Mouse (Mus musculus) limb, embryonic 14.5 days (tissue): Measurements from ENCODE around the gene Nfatc2. TPM values are rescaled to one million over a fixed set of nuclear protein-coding genes. Genes with fewer than 3 reads are reported as not detected.

ENCODE experiments used
- ATAC-seq: fragments of 200-750 bp; cut with Nextera tagmentation; 2 replicates; pipeline ENCODE4 v1.8.0; 2017; ENCODE audit warnings: low read depth, moderate number of reproducible peaks, moderate TSS enrichment; ENCODE audit not compliant: low FRiP score
- DNase-seq: peaks from one replicate; pipeline ENCODE4 v3.0.0-alpha.2; 2015; ENCODE audit warnings: low spot score
- H3K27ac ChIP-seq: fragments of 300-500 bp; sonication (generic); replicated peaks from 2 replicates; pipeline ENCODE4 v1.5.1; 2014; ENCODE audit warnings: low read depth, mild to moderate bottlenecking, low read length, moderate library complexity, mixed read lengths
- H3K27me3 ChIP-seq: fragments of 300-500 bp; sonication (generic); 2 replicates; pipeline ENCODE4 v1.6.1; 2014; ENCODE audit warnings: low read length, mixed read lengths; ENCODE audit not compliant: control insufficient read depth, insufficient read depth
- H3K36me3 ChIP-seq: fragments of 300-500 bp; sonication (generic); 2 replicates; pipeline ENCODE4 v1.6.1; 2014; ENCODE audit warnings: mild to moderate bottlenecking, low read length, moderate library complexity, mixed read lengths; ENCODE audit not compliant: control insufficient read depth, insufficient read depth
- H3K4me1 ChIP-seq: fragments of 300-500 bp; sonication (generic); 2 replicates; pipeline ENCODE4 v1.6.1; 2014; ENCODE audit warnings: antibody characterized with exemption, low read length, mixed read lengths; ENCODE audit not compliant: control insufficient read depth, insufficient read depth
- H3K4me2 ChIP-seq: fragments of 300-500 bp; sonication (generic); replicated peaks from 2 replicates; pipeline ENCODE4 v1.6.1; 2014; ENCODE audit warnings: low read depth, mild to moderate bottlenecking, low read length, moderate library complexity; ENCODE audit not compliant: severe bottlenecking
- H3K4me3 ChIP-seq: fragments of 300-500 bp; sonication (generic); replicated peaks from 2 replicates; pipeline ENCODE4 v1.5.1; 2014; ENCODE audit warnings: low read length
- H3K9ac ChIP-seq: fragments of 300-500 bp; sonication (generic); 2 replicates; pipeline ENCODE4 v1.6.1; 2014; ENCODE audit warnings: mild to moderate bottlenecking, low read depth, low read length, moderate library complexity; ENCODE audit not compliant: severe bottlenecking
- H3K9me3 ChIP-seq: fragments of 300-500 bp; sonication (generic); 2 replicates; pipeline ENCODE4 v1.6.1; 2016; ENCODE audit warnings: low read length; ENCODE audit not compliant: control insufficient read depth
- POLR2A ChIP-seq: fragments of 200-500 bp; IDR thresholded peaks from 2 replicates; pipeline ENCODE4 v1.8.0; 2012; ENCODE audit warnings: inconsistent platforms, mild to moderate bottlenecking, moderate library complexity, borderline replicate concordance; ENCODE audit not compliant: insufficient read depth, insufficient read length; ENCODE audit errors: extremely low read depth
- WGBS: fragments of 180-500 bp; shearing (Covaris S2); extraction: QIAGEN DNeasy Blood & Tissue Kit; methylation state at CpG from one replicate; pipeline ENCODE4 v1.1.7; 2014; 5-methylcytosine and 5-hydroxymethylcytosine counted together
- polyA plus RNA-seq, 2 experiments: library from polyadenylated mRNA; depleted of rRNA in 1 of 2; stranded (reverse) in 1 of 2; unstranded in 1 of 2; fragments of >200 nt; fragmentation: Nextera tagmentation in 1 of 2; extraction: Ambion mirVana in 1 of 2; gene quantifications; 2 replicates each; pipeline versions ENCODE4 v1.2.1 to v1.2.3; 2012 to 2014

Gene Nfatc2
- polyA plus RNA-seq, 2 experiments = 9.0 to 9.4 TPM

DNA sequence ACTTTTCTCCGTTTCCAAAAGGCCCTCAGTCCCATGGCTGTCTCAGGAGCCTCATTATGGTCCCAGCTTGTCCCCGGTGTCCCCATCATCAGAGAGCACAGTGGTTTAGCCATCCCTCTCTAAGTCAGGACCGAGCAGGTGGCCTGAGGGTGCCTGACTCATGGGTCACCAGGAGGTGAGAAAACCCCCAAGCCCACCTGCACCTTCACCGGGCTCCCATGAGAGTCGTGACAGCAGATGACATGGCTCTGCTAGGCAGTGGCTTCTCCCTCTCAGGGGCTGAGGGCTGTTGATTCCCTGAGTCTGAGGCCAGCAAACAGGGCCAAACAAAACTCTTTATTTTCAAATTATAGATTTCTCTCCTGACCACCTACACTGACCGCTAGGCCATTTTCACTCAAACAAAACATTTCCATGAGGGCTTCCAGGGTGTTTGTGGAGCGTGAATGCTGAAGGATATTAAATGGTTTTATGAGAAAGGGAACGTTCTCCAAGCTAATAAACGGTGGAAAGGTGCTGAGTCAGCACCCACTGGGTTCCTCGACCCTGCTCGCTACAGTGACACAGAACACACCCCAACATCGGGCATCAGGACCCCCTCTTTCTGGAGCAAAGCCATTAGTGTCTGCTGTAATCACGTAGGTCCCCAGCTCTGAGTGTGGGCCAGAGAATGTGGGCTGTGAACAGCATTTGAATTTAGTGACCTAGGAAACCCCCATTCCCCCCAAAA lies 92.8 kb downstream of the Nfatc2 start:
- Histone ChIP-seq H3K4me3 (no peak overlapping the region), H3K27ac (no peak overlapping the region), H3K4me2 (no peak overlapping the region), H3K4me1 (no peaks in the 10 kb centered on the region), H3K9ac (no peak overlapping the region), H3K27me3 (no peaks in the 10 kb centered on the region), H3K36me3 (peaks cover 3% of the 10 kb centered on the region; the same call in 1 of the 2 replicates), H3K9me3 (peaks cover 4% of the 10 kb centered on the region; the same call in 1 of the 2 replicates)
- ATAC-seq (no peak), DNase-seq (peak; percentile 14)
- TF ChIP-seq POLR2A = no peak
- 53% methylated on average over 13 of the region's 13 CpGs for WGBS

DNA sequence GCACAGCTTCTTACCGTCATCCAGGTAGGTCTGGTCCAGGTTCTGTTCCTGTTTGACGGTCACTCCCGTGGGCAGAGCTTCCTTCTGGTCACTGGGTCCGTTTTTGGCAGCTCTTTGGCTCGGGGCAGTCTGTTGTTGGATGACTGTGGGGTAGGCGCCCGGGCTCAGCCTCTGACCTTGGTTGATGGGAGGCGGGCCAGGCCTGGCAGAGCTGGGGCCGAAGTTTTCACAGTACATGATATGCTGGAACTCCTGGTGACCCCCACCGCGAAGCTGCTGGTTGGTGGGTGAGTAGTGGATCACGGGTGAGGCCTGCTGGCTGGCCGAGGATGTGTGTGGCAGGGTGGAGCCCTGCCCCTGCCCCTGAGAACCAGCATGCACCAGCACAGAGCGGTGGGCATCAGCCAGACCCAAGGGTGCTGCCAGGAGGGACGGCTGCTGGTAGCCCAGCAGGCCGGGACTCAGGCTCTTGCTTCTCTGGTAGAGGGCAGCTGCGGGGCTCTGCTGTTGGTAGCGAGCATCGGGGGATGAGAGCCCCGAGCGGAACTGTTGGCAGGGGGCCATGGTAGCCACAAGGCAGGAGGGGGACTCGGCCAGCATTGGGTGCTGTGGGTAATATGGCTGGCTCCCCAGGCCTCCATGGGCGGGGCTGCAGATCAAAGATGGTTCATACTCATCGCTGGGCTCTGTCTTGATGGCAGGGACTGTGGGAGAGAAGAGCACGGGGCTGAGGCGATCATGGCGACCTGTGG lies 96.8 kb downstream of the Nfatc2 start:
- no peak for TF ChIP-seq POLR2A
- Histone ChIP-seq H3K4me1 (peaks cover 6% of the 10 kb centered on the region; the same call in 1 of the 2 replicates), H3K27me3 (no peaks in the 10 kb centered on the region), H3K9ac (no peak overlapping the region), H3K4me3 (no peak overlapping the region), H3K36me3 (peaks cover 3% of the 10 kb centered on the region), H3K4me2 (no peak overlapping the region), H3K27ac (no peak overlapping the region), H3K9me3 (no peaks in the 10 kb centered on the region)
- ATAC-seq (no peak), DNase-seq (no peak)
- 83% methylated on average over 27 of the region's 27 CpGs for WGBS

DNA sequence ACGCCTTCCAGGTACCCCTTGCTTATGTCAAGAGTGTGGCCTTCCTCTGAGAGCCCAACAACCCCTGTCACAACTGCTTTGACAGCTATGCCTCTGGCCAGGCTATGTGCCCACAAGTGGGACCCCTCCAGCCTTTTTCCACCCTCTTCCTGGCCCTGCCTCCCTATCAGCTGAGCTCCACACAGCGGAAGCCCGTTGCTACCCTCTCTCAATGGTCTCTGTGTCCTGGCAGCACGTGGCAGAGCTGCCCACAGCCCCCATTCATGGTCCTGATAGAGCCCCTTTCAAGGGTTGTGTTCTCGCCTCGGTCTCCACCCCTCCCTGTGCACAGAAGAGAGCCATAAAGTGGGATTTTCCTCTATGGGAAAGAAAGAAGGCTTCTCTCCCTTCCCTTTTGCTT lies 97.7 kb downstream of the Nfatc2 start:
- no peaks in the 10 kb centered on the region for H3K9me3 ChIP-seq
- ATAC-seq = no peak
- no peak overlapping the region for H3K9ac ChIP-seq
- WGBS = 71% methylated on average over 6 of the region's 6 CpGs
- H3K4me1 ChIP-seq = peaks cover 6% of the 10 kb centered on the region; the same call in 1 of the 2 replicates
- no peak overlapping the region for H3K4me2 ChIP-seq
- DNase-seq = no peak
- H3K27me3 ChIP-seq = no peaks in the 10 kb centered on the region
- H3K4me3 ChIP-seq = no peak overlapping the region
- no peak overlapping the region for H3K27ac ChIP-seq
- H3K36me3 ChIP-seq = peaks cover 3% of the 10 kb centered on the region
- TF ChIP-seq POLR2A = no peak

DNA sequence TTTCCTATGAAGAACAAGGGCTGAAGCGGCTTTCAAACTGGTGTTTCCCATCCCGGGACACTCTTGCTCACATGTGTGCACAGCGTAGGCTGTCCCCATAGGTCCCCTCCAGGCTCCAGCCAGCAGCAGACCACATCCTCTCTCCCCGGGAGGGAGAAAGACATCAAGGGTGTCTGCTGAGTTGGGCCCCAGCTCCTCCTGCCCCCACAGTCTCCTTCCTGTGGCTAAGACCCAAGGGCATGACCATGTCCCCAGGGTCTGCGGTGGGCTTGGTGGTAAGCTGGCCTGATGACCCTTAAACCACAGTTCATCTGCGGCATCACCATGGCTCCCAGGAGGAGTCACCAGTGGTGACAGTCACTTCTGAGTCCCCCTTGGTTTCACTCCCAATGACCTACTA lies 100.7 kb downstream of the Nfatc2 start:
- Histone ChIP-seq H3K27me3 (no peaks in the 10 kb centered on the region), H3K4me3 (no peak overlapping the region), H3K9me3 (no peaks in the 10 kb centered on the region), H3K4me1 (peaks cover 11% of the 10 kb centered on the region), H3K27ac (no peak overlapping the region), H3K9ac (no peak overlapping the region), H3K4me2 (no peak overlapping the region), H3K36me3 (peaks cover 3% of the 10 kb centered on the region)
- ATAC-seq (no peak), DNase-seq (no peak)
- 83% methylated on average over 6 of the region's 6 CpGs for WGBS
- TF ChIP-seq POLR2A = no peak

DNA sequence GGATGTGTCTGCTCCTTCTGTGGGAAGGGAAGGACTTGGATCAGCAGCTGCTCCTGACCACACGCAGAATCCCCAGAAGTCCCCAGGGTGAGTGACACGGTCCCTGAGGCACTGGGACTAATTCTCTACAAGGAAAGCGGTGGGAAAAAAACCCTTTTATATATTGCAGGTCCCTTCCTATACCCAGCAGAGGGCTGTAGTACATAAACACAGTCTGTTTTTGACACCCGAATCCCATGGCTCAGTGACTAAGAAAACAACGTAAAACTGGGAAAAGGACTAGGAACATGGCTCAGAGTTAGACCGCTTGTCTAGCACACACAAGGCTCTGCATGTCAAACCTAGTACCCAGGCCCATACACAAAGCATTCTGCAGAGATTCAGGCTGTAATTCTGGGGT lies 101.2 kb downstream of the Nfatc2 start:
- TF ChIP-seq POLR2A = no peak

More for the DNA sequence above, 101.2 kb downstream of the Nfatc2 start:
- Histone ChIP-seq H3K9ac (no peak overlapping the region), H3K27me3 (no peaks in the 10 kb centered on the region), H3K4me2 (no peak overlapping the region), H3K36me3 (peaks cover 3% of the 10 kb centered on the region), H3K4me1 (peaks cover 11% of the 10 kb centered on the region), H3K27ac (no peak overlapping the region), H3K9me3 (no peaks in the 10 kb centered on the region), H3K4me3 (no peak overlapping the region)
- WGBS = 66% methylated on average over 6 of the region's 6 CpGs
- DNase-seq (no peak), ATAC-seq (no peak)
